Mouse (Mus musculus) neural tube, embryonic 13.5 days (tissue): ENCODE results near the gene Elovl1. TPM values are rescaled to one million over a fixed set of nuclear protein-coding genes. Genes with fewer than 3 reads are reported as not detected.

Experiments used
- polyA plus RNA-seq: library from polyadenylated mRNA; unstranded; fragments of >200 nt; fragmentation: Nextera tagmentation; extraction: Ambion mirVana; gene quantifications from 2 replicates; pipeline ENCODE4 v1.2.1, GENCODE M21; 2015

The Elovl1 gene
- polyA plus RNA-seq, 1 experiment from 2014 or later = 38.0 TPM

Other genes with a start within 250 kb of the Elovl1 start
- gene Kdm4a, start 248.1 kb upstream of the Elovl1 start, polyA plus RNA-seq = 47.3 and 61.0 TPM in 2 replicates
- gene Ptprf, start 136.7 kb upstream of the Elovl1 start, polyA plus RNA-seq = 81.1 and 82.2 TPM in 2 replicates
- gene Szt2, start 18.8 kb upstream of the Elovl1 start, polyA plus RNA-seq = 7.8 and 9.1 TPM in 2 replicates
- gene Med8, start 18.8 kb upstream of the Elovl1 start, polyA plus RNA-seq = 107 and 119 TPM in 2 replicates
- 47.2 and 54.7 TPM in 2 replicates for gene Cdc20, start 9.3 kb downstream of the Elovl1 start, polyA plus RNA-seq
- 0.42 and 0.50 TPM in 2 replicates for gene Mpl, start 29.4 kb downstream of the Elovl1 start, polyA plus RNA-seq
- 19.3 and 21.0 TPM in 2 replicates for gene Tie1, start 62.0 kb downstream of the Elovl1 start, polyA plus RNA-seq
- not detected in 2 replicates for gene 2610528J11Rik, start 98.9 kb downstream of the Elovl1 start, polyA plus RNA-seq
- not detected in 2 replicates for gene Tmem125, start 116.0 kb downstream of the Elovl1 start, polyA plus RNA-seq
- gene Cfap57, start 192.7 kb downstream of the Elovl1 start, polyA plus RNA-seq = 0.96 and 1.8 TPM in 2 replicates
- gene Ebna1bp2, start 192.7 kb downstream of the Elovl1 start, polyA plus RNA-seq = 108 and 129 TPM in 2 replicates
- gene Olfr62, start 230.9 kb downstream of the Elovl1 start, polyA plus RNA-seq = not detected in 2 replicates